Comparison of ENCODE assay signal across 24 mouse cellular contexts in the genomic region with DNA sequence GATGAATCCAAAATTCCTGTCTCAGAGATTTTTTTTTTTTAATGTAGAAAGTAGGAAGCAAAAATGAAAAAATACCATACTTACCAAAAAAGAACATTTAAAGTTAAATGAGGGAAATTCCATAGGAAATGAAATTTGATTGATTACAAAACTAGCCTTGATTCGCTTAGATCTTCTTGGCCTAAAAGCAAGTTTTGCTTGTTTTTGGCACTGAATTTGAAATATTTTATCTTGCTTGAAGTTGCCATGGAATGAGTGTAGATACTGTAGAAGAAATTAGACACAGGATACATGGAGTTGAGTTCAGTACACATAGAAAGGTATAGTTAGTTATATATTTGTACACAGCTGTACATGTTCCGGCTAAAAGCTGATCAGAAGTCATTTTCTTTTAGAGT.
"Had no signal": no experiment of that assay in that cellular context is flagged by ENCODE, and none has a peak within 500 bp of the region (broad histone marks: within the 10 kb centered on the region; RNA-seq: fewer than 3 reads in every experiment).

No protein-coding gene starts in this region.

- H3K27ac ChIP-seq: heart, adult 2 months; heart, embryonic 13.5 days; heart, embryonic 15.5 days; hindbrain, embryonic 13.5 days; hindbrain, embryonic 15.5 days; hindbrain, postnatal 0 days; left cerebral cortex, adult 2 months; limb, embryonic 10.5 days; limb, embryonic 12.5 days; liver, embryonic 13.5 days had no signal

- DNase-seq: gastrocnemius, postnatal 14 days; gastrocnemius, postnatal 36 days; heart, adult 11 months; heart, adult 2 months; heart, postnatal 14 days; heart, postnatal 36 days; kidney, adult 11 months; kidney, adult 8-10 months; kidney, postnatal 14 days; kidney, postnatal 36 days; layer of hippocampus, adult 9-11 months; liver; liver, embryonic 13.5 days had no signal

- H3K4me3 ChIP-seq: heart, adult 2 months; heart, embryonic 13.5 days; heart, embryonic 15.5 days; hindbrain, embryonic 13.5 days; hindbrain, embryonic 15.5 days; left cerebral cortex, adult 2 months; limb, embryonic 10.5 days; limb, embryonic 12.5 days; liver, embryonic 13.5 days had no signal

- H3K9me3 ChIP-seq: heart, embryonic 13.5 days; heart, embryonic 15.5 days; hindbrain, embryonic 13.5 days; hindbrain, embryonic 15.5 days; limb, embryonic 10.5 days; limb, embryonic 12.5 days; liver, embryonic 13.5 days had no signal

- H3K4me1 ChIP-seq: heart, embryonic 15.5 days; hindbrain, embryonic 13.5 days; hindbrain, embryonic 15.5 days; limb, embryonic 10.5 days; limb, embryonic 12.5 days; liver, embryonic 13.5 days had no signal

- H3K4me2 ChIP-seq: heart, embryonic 11.5 days; heart, embryonic 13.5 days; heart, embryonic 15.5 days; hindbrain, embryonic 13.5 days; hindbrain, embryonic 15.5 days; limb, embryonic 12.5 days; liver, embryonic 11.5 days; liver, embryonic 13.5 days had no signal

- H3K9ac ChIP-seq: heart, embryonic 13.5 days; heart, embryonic 15.5 days; hindbrain, embryonic 13.5 days; hindbrain, embryonic 15.5 days; limb, embryonic 12.5 days; liver, embryonic 13.5 days had no signal

- H3K36me3 ChIP-seq: heart, embryonic 13.5 days; heart, embryonic 15.5 days; hindbrain, embryonic 13.5 days; hindbrain, embryonic 15.5 days; limb, embryonic 10.5 days; limb, embryonic 12.5 days; liver, embryonic 13.5 days had no signal

- H3K27me3 ChIP-seq: heart, embryonic 13.5 days; heart, embryonic 15.5 days; hindbrain, embryonic 13.5 days; hindbrain, embryonic 15.5 days; limb, embryonic 12.5 days; liver, embryonic 13.5 days had no signal

- ATAC-seq: hindbrain, postnatal 0 days; intestine, embryonic 16.5 days had no signal
